Mouse (Mus musculus) lung, embryonic 16.5 days (tissue): ENCODE data around the gene Polr1d. TPM values are rescaled to one million over a fixed set of nuclear protein-coding genes. Genes with fewer than 3 reads are reported as not detected.

Source experiments
- ATAC-seq: fragments of 200-750 bp; cut with Nextera tagmentation; 2 replicates; pipeline ENCODE4 v1.8.0; 2017; ENCODE audit warnings: low read depth, mild to moderate bottlenecking, moderate library complexity
- H3K27ac ChIP-seq: fragments of 300-500 bp; sonication (generic); 2 replicates; pipeline ENCODE4 v1.5.1; 2014; ENCODE audit warnings: mild to moderate bottlenecking, control low read depth, low read length
- H3K27me3 ChIP-seq: fragments of 300-500 bp; sonication (generic); 2 replicates; pipeline ENCODE4 v1.6.1; 2014; ENCODE audit warnings: low read depth, low read length, mixed read lengths; ENCODE audit not compliant: control insufficient read depth, insufficient read depth
- H3K36me3 ChIP-seq: fragments of 300-500 bp; sonication (generic); 2 replicates; pipeline ENCODE4 v1.6.1; 2014; ENCODE audit warnings: low read length; ENCODE audit not compliant: control insufficient read depth, insufficient read depth
- H3K4me1 ChIP-seq: fragments of 300-500 bp; sonication (generic); replicated peaks from 2 replicates; pipeline ENCODE4 v1.6.1; 2014; ENCODE audit warnings: low read length, mixed read lengths; ENCODE audit not compliant: control insufficient read depth, insufficient read depth
- H3K4me2 ChIP-seq: fragments of 300-500 bp; sonication (generic); 2 replicates; pipeline ENCODE4 v1.6.1; 2014; ENCODE audit warnings: low read depth, low read length, control low read depth
- H3K4me3 ChIP-seq: fragments of 300-500 bp; sonication (generic); 2 replicates; pipeline ENCODE4 v1.5.1; 2014; ENCODE audit warnings: mild to moderate bottlenecking, low read length, control low read depth
- H3K9ac ChIP-seq: fragments of 300-500 bp; sonication (generic); 2 replicates; pipeline ENCODE4 v1.6.1; 2014; ENCODE audit warnings: low read length, control low read depth
- H3K9me3 ChIP-seq: fragments of 300-500 bp; sonication (generic); 2 replicates; pipeline ENCODE4 v1.6.1; 2016; ENCODE audit warnings: low read length; ENCODE audit not compliant: control insufficient read depth
- WGBS: fragments of 180-500 bp; shearing (Covaris S2); extraction: QIAGEN DNeasy Blood & Tissue Kit; methylation state at CpG from one replicate; pipeline ENCODE4 v1.1.7; 2014; 5-methylcytosine and 5-hydroxymethylcytosine counted together
- polyA plus RNA-seq: library from polyadenylated mRNA; unstranded; fragments of >200 nt; fragmentation: Nextera tagmentation; extraction: Ambion mirVana; gene quantifications from 2 replicates; pipeline ENCODE4 v1.2.1, GENCODE M21; 2015

Polr1d gene
- polyA plus RNA-seq, 1 experiment from 2014 or later: 118 TPM

DNA sequence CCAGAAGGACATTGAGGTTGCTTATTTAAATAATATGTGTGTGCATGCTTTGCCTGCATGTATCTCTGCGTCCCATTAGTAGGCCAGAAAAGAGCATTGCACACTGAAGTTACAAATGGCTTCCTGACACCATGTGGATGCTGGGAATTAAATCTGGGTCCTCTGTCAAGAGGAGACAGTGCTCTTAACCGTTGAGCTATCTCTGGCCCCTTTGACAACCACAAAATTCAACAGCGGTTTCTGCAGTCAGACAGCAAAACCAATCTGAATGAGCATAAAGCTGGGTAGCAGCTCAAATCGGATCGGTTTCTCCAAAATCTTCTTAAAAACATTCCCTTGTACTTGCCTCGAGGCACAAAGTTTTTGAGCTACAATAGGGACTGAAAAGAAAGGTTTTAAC, 23.8 kb upstream of the Polr1d start:
- Histone ChIP-seq H3K36me3 (no peaks in the 10 kb centered on the region), H3K4me3 (no peak overlapping the region), H3K27ac (no peak overlapping the region), H3K9ac (no peak overlapping the region), H3K9me3 (no peaks in the 10 kb centered on the region), H3K4me1 (peaks cover 23% of the 10 kb centered on the region), H3K4me2 (no peak overlapping the region), H3K27me3 (no peaks in the 10 kb centered on the region)
- WGBS: 83% methylated on average over 6 of the region's 6 CpGs
- no peak for ATAC-seq

DNA sequence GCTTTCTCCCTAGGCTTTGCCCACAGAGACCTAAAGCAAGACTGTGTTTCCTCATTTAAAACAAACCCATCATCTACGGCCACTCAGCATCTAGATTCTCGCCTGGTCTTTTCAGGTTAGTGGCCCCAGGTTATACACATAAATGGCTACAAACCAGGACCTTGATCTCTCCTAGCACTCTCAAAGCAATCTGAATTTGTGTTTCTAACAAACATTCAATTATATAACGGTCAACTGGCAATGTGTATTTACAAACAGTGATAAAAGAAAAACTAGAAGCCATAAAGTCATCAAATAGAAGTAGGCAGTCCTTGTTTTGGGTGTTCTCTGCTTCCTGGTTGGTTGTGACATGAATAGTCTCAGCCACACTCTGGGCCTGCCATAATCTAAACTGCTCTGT, 23.4 kb upstream of the Polr1d start:
- Histone ChIP-seq H3K36me3 (no peaks in the 10 kb centered on the region), H3K27me3 (no peaks in the 10 kb centered on the region), H3K9ac (no peak overlapping the region), H3K27ac (no peak overlapping the region), H3K9me3 (no peaks in the 10 kb centered on the region), H3K4me3 (no peak overlapping the region), H3K4me2 (no peak overlapping the region), H3K4me1 (peaks cover 27% of the 10 kb centered on the region)
- ATAC-seq: no peak
- WGBS: 79% methylated on average over 3 of the region's 3 CpGs

GRCm38 (mm10) chr5:147054328-147054727, 22.5 kb upstream of the Polr1d start:
- ATAC-seq: no peak
- H3K4me1 ChIP-seq: peaks cover 31% of the 10 kb centered on the region
- 79% methylated on average over 6 of the region's 6 CpGs for WGBS

DNA sequence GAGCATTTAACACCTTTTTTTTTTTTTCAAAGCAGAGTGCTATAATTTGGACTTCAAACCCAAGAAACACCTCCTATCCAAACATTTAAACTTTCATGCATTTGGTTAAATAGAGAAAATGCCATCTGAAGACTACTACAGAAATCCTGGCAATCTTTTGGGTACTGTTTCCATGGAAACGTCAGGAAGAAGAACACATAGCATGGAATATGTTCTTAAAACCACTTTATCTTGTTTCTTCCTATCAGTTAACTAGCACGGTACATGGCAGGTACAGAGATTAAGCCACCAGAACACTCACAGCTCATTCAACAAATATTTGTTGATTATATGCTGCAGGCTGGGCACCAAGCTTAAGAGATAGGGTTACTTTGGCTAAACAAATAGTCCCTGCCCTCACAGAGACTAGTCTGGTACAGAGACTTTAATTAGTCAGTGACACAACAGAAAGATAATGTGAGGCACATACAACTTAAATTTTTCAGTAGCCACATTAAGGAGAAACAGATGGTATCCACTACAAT, 22.0 kb upstream of the Polr1d start:
- no peak for ATAC-seq
- no peak overlapping the region for H3K27ac ChIP-seq

More at GRCm38 (mm10) chr5:147054328-147054727, 22.5 kb upstream of the Polr1d start:
- no peak overlapping the region for H3K27ac ChIP-seq
- no peaks in the 10 kb centered on the region for H3K9me3 ChIP-seq
- no peak overlapping the region for H3K9ac ChIP-seq
- H3K36me3 ChIP-seq: no peaks in the 10 kb centered on the region
- no peaks in the 10 kb centered on the region for H3K27me3 ChIP-seq
- no peak overlapping the region for H3K4me2 ChIP-seq
- H3K4me3 ChIP-seq: no peak overlapping the region

GRCm38 (mm10) chr5:147055572-147056245, 21.1 kb upstream of the Polr1d start:
- H3K4me2 ChIP-seq: no peak overlapping the region
- no peak overlapping the region for H3K9ac ChIP-seq
- H3K4me3 ChIP-seq: no peak overlapping the region
- H3K9me3 ChIP-seq: no peaks in the 10 kb centered on the region
- no peaks in the 10 kb centered on the region for H3K36me3 ChIP-seq
- no peak overlapping the region for H3K27ac ChIP-seq
- WGBS: 64% methylated on average over 6 of the region's 6 CpGs
- no peaks in the 10 kb centered on the region for H3K27me3 ChIP-seq
- ATAC-seq: peak; percentile 66
- H3K4me1 ChIP-seq: peaks cover 31% of the 10 kb centered on the region

More for the DNA sequence above, 22.0 kb upstream of the Polr1d start:
- Histone ChIP-seq H3K4me1 (peaks cover 33% of the 10 kb centered on the region), H3K9ac (no peak overlapping the region), H3K4me2 (no peak overlapping the region), H3K27me3 (no peaks in the 10 kb centered on the region), H3K4me3 (no peak overlapping the region), H3K36me3 (no peaks in the 10 kb centered on the region), H3K9me3 (no peaks in the 10 kb centered on the region)
- 48% methylated on average over 2 of the region's 2 CpGs for WGBS

DNA sequence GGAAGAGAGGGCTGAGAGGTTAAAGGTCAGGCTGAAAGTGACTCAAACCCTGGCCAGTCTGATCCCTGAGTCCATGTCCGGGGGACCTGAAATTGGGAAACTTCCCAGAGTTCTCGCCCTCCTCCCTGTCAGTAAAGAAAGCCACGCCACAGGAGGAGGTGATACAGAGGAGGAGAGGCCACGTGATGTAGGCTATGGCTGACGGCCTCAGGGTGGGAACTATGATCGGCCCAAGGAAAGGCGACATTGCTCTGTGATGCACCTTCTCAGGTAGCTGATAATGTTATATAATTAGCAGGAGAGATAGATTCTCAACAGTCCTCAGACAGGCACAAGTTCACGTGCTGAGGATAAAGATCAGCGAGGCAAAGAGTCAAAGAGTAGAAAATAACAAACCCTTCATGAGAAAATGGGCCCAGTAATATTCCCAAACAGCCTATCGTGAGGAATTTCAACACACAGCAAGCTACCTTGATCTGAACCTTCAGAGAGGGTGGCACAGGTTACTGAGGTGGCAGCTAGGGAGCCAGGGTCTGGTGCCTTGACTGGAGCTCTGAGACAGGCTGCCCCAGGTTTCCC, 20.0 kb upstream of the Polr1d start:
- no peak overlapping the region for H3K9ac ChIP-seq
- H3K4me1 ChIP-seq: peaks cover 31% of the 10 kb centered on the region
- no peaks in the 10 kb centered on the region for H3K27me3 ChIP-seq
- H3K9me3 ChIP-seq: no peaks in the 10 kb centered on the region
- H3K4me2 ChIP-seq: no peak overlapping the region
- ATAC-seq: no peak
- no peak overlapping the region for H3K4me3 ChIP-seq
- WGBS: 82% methylated on average over 10 of the region's 10 CpGs
- H3K36me3 ChIP-seq: no peaks in the 10 kb centered on the region
- no peak overlapping the region for H3K27ac ChIP-seq

DNA sequence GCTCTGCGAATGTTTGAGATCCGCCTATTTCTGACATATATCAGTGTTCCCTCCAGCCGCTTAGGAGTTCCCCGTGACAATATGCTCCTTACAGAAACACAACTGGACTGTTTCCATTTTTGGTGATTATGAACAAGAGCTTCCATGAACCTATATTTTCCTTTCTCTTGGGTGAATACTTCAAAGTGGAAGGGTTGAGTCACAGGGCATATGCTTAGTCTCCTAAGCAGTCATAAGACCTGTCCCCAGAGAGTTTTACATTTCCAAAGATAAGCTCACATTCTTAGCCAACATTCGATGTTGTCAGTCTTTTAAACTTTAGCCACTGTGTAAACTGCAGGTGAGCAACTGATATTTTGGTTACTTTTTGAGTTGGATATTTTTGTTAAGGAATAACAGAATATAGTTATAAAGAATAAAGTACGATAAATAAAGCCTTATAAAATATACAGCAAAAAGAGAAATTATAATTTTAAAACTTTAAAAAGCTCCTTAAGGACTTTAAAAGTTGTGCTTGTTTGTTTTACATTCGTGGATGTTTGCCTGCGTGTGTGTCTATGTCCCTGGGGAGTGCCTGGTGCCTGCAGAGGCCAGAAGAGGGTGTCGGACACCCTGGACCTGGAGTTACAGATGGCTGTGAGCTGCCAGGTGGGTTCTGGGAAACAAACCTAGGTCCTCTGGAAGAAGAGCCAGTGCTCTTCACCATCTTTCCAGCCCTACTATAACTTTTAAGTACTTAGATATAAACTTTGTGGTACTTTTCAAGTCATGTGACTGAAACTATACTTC, 19.0 kb upstream of the Polr1d start:
- Histone ChIP-seq H3K36me3 (no peaks in the 10 kb centered on the region), H3K27ac (no peak overlapping the region), H3K4me1 (peaks cover 31% of the 10 kb centered on the region), H3K4me2 (no peak overlapping the region), H3K9ac (no peak overlapping the region), H3K9me3 (no peaks in the 10 kb centered on the region), H3K4me3 (no peak overlapping the region), H3K27me3 (no peaks in the 10 kb centered on the region)
- no peak for ATAC-seq
- WGBS: 65% methylated on average over 9 of the region's 9 CpGs

- H3K9me3 ChIP-seq: no peaks in the 10 kb centered on the region
- no peak overlapping the region for H3K9ac ChIP-seq
- no peak overlapping the region for H3K4me2 ChIP-seq
- no peaks in the 10 kb centered on the region for H3K36me3 ChIP-seq
- no peak overlapping the region for H3K4me3 ChIP-seq
- H3K27me3 ChIP-seq: no peaks in the 10 kb centered on the region
- no peak for ATAC-seq
- 93% methylated on average over 5 of the region's 5 CpGs for WGBS
- peaks cover 34% of the 10 kb centered on the region for H3K4me1 ChIP-seq
- no peak overlapping the region for H3K27ac ChIP-seq
Measured at GRCm38 (mm10) chr5:147058661-147059060, 18.2 kb upstream of the Polr1d start.

GRCm38 (mm10) chr5:147059319-147059718, 17.5 kb upstream of the Polr1d start:
- Histone ChIP-seq H3K9me3 (no peaks in the 10 kb centered on the region), H3K27ac (no peak overlapping the region), H3K4me3 (no peak overlapping the region), H3K36me3 (no peaks in the 10 kb centered on the region), H3K4me2 (no peak overlapping the region), H3K9ac (no peak overlapping the region), H3K27me3 (no peaks in the 10 kb centered on the region), H3K4me1 (peaks cover 38% of the 10 kb centered on the region)
- ATAC-seq: peak; percentile 53; the same call in 1 of the 2 replicates
- WGBS: 63% methylated on average over 9 of the region's 9 CpGs
